Mouse (Mus musculus) neural tube, embryonic 13.5 days (tissue): ENCODE measurements around the gene Krt90. TPM values are rescaled to one million over a fixed set of nuclear protein-coding genes. Genes with fewer than 3 reads are reported as not detected.

Experiments used
- ATAC-seq: fragments of 200-750 bp; cut with Nextera tagmentation; 2 replicates; pipeline ENCODE4 v1.8.0; 2017; ENCODE audit warnings: low read depth, mild to moderate bottlenecking, moderate TSS enrichment, moderate library complexity
- H3K27ac ChIP-seq: fragments of 300-500 bp; sonication (generic); replicated peaks from 2 replicates; pipeline ENCODE4 v1.5.1; 2015; ENCODE audit warnings: moderate library complexity, mild to moderate bottlenecking, inconsistent platforms
- H3K27me3 ChIP-seq: fragments of 300-500 bp; sonication (generic); 2 replicates; pipeline ENCODE4 v1.6.1; 2015; ENCODE audit warnings: mild to moderate bottlenecking, inconsistent platforms
- H3K36me3 ChIP-seq: fragments of 300-500 bp; sonication (generic); 2 replicates; pipeline ENCODE4 v1.6.1; 2015; ENCODE audit warnings: mild to moderate bottlenecking, inconsistent platforms
- H3K4me1 ChIP-seq: fragments of 300-500 bp; sonication (generic); replicated peaks from 2 replicates; pipeline ENCODE4 v1.6.1; 2015; ENCODE audit warnings: inconsistent platforms
- H3K4me2 ChIP-seq: fragments of 300-500 bp; sonication (generic); 2 replicates; pipeline ENCODE4 v1.6.1; 2015; ENCODE audit warnings: inconsistent platforms, mild to moderate bottlenecking, moderate library complexity
- H3K4me3 ChIP-seq: fragments of 300-500 bp; sonication (generic); 2 replicates; pipeline ENCODE4 v1.5.1; 2015; ENCODE audit warnings: mild to moderate bottlenecking, inconsistent platforms
- H3K9ac ChIP-seq: fragments of 300-500 bp; sonication (generic); 2 replicates; pipeline ENCODE4 v1.6.1; 2015; ENCODE audit warnings: moderate library complexity, mild to moderate bottlenecking, inconsistent platforms
- H3K9me3 ChIP-seq: fragments of 300-500 bp; sonication (generic); 2 replicates; pipeline ENCODE4 v1.6.1; 2016; ENCODE audit warnings: inconsistent platforms
- WGBS: fragments of 180-500 bp; shearing (Covaris S2); methylation state at CpG from one replicate; pipeline ENCODE4 v1.1.7; 2015; 5-methylcytosine and 5-hydroxymethylcytosine counted together
- microRNA-seq: library from miRNA; unstranded; fragments of <30 nt; microRNA quantifications from one replicate; pipeline ENCODE4, GENCODE M21; 2016
- polyA plus RNA-seq: library from polyadenylated mRNA; unstranded; fragments of >200 nt; fragmentation: Nextera tagmentation; extraction: Ambion mirVana; gene quantifications from 2 replicates; pipeline ENCODE4 v1.2.1, GENCODE M21; 2015

The Krt90 gene
- polyA plus RNA-seq, 1 experiment from 2014 or later = 0.17 TPM

- no peaks in the 10 kb centered on the region for H3K4me1 ChIP-seq
- H3K27ac ChIP-seq = no peak overlapping the region
- H3K4me2 ChIP-seq = no peak overlapping the region
- no peak for ATAC-seq
- H3K4me3 ChIP-seq = no peak overlapping the region
- H3K36me3 ChIP-seq = no peaks in the 10 kb centered on the region
- WGBS = 71% methylated on average over 14 of the region's 14 CpGs
- no peaks in the 10 kb centered on the region for H3K27me3 ChIP-seq
- no peak overlapping the region for H3K9ac ChIP-seq
- H3K9me3 ChIP-seq = no peaks in the 10 kb centered on the region
Observed at GRCm38 (mm10) chr15:101506896-101507758, 55.6 kb downstream of the Krt90 start.

Small RNAs within 50 kb of the gene (microRNA-seq; reads per million reads assigned to microRNA genes)
- not detected for gene Gm44393
- not detected for gene Gm44460

Other genes starting within 250 kb of the Krt90 start
- gene Krt80, start 192.8 kb downstream of the Krt90 start, polyA plus RNA-seq = 0.08 and 0.11 TPM in 2 replicates
- gene Krt7, start 151.9 kb downstream of the Krt90 start, polyA plus RNA-seq = 0.39 and 0.94 TPM in 2 replicates
- gene Krt87, start 124.1 kb downstream of the Krt90 start, polyA plus RNA-seq = 0.31 and 0.33 TPM in 2 replicates
- not detected in 2 replicates for gene Krt88, start 115.2 kb downstream of the Krt90 start, polyA plus RNA-seq
- not detected in 2 replicates for gene Krt81, start 99.2 kb downstream of the Krt90 start, polyA plus RNA-seq
- gene Krt86, start 89.5 kb downstream of the Krt90 start, polyA plus RNA-seq = 0.14 and 0.15 TPM in 2 replicates
- gene Krt83, start 71.4 kb downstream of the Krt90 start, polyA plus RNA-seq = not detected in 2 replicates
- gene Gm49425, start 45.7 kb downstream of the Krt90 start, polyA plus RNA-seq = not detected in 2 replicates
- not detected in 2 replicates for gene Krt84, start 30.1 kb downstream of the Krt90 start, polyA plus RNA-seq
- not detected in 2 replicates for gene Krt82, start 12.3 kb downstream of the Krt90 start, polyA plus RNA-seq
- 0.07 and 0.08 TPM in 2 replicates for gene Krt75, start 11.0 kb upstream of the Krt90 start, polyA plus RNA-seq
- gene Gm5414, start 65.2 kb upstream of the Krt90 start, polyA plus RNA-seq = not detected in 2 replicates
- not detected in 2 replicates for gene Gm5478, start 84.4 kb upstream of the Krt90 start, polyA plus RNA-seq
- not detected in 2 replicates for gene Krt6b, start 117.3 kb upstream of the Krt90 start, polyA plus RNA-seq
- 0.12 TPM in 1 of 2 replicates, not detected in the other for gene Krt6a, start 131.4 kb upstream of the Krt90 start, polyA plus RNA-seq
- 1.1 and 4.4 TPM in 2 replicates for gene Krt5, start 149.9 kb upstream of the Krt90 start, polyA plus RNA-seq
- 0.34 TPM in 1 of 2 replicates, not detected in the other for gene Krt71, start 180.2 kb upstream of the Krt90 start, polyA plus RNA-seq
- gene Krt72, start 223.5 kb upstream of the Krt90 start, polyA plus RNA-seq = not detected in 2 replicates
- 0.43 and 0.44 TPM in 2 replicates for gene Krt73, start 239.4 kb upstream of the Krt90 start, polyA plus RNA-seq